Mouse (Mus musculus): ENCODE measurements at regions not wholly inside any gene's neighbourhood (a gene's known extent, or its start where the extent isn't known, plus 50 kb on each side); places are given as distances from the start of the nearest gene placed in this dataset.

GRCm38 (mm10) chr10:81996742-81997536, 51.0 kb upstream of the Zfp873 start:
- DNase-seq (ENCODE audit: low spot score in 2 of 2), result peak in 1 of 2 experiments; percentile 65

Data from gastrocnemius, postnatal 4 days (tissue).